Comparison of ENCODE assay signal across 20 mouse cellular contexts in genomic region chr17:6140875-6141274, GRCm38 (mm10). TPM values are rescaled to one million over a fixed set of nuclear protein-coding genes. Genes with fewer than 3 reads are reported as not detected.
DNase-seq lines count a peak whose midpoint lies in the region; ATAC-seq and TF ChIP-seq lines count a peak whose summit lies in the region.
"Had no signal": no experiment of that assay in that cellular context is flagged by ENCODE, and none has a peak within 500 bp of the region (broad histone marks: within the 10 kb centered on the region; RNA-seq: fewer than 3 reads in every experiment).

No protein-coding gene starts in this region.

- H3K27ac ChIP-seq in heart, postnatal 0 days (ENCODE audit: low read depth) = 0 out of 2 replicates have a peak overlapping the region, but pooled peaks have one; percentile 20
- H3K27ac ChIP-seq: heart, adult 2 months; hindbrain, embryonic 14.5 days; liver, embryonic 13.5 days; midbrain, embryonic 13.5 days had no signal

- no peaks in the 10 kb centered on the region for H3K27me3 ChIP-seq in heart, postnatal 0 days (ENCODE audit: control insufficient read depth, insufficient read depth, low read length)
- H3K27me3 ChIP-seq in Patski = no peaks in the 10 kb centered on the region
- H3K27me3 ChIP-seq: liver, embryonic 13.5 days; midbrain, embryonic 13.5 days had no signal

- H3K4me2 ChIP-seq in heart, postnatal 0 days (ENCODE audit: low read depth, low read length) = no peak overlapping the region
- H3K4me2 ChIP-seq: hindbrain, embryonic 14.5 days; liver, embryonic 13.5 days; midbrain, embryonic 13.5 days had no signal

- POLR2A ChIA-PET in Patski (lab: Charles Lee) = no interaction called here

- 43% methylated on average over 3 of the region's 3 CpGs for WGBS in heart, postnatal 0 days

- H3K9ac ChIP-seq in heart, postnatal 0 days (replicated peaks; ENCODE audit: low read depth, low read length) = no peak overlapping the region
- H3K9ac ChIP-seq: forebrain, postnatal 0 days; hindbrain, embryonic 14.5 days; liver, embryonic 13.5 days; midbrain, embryonic 13.5 days had no signal

- DNase-seq in heart, postnatal 0 days (ENCODE audit: low spot score) = peak; percentile 14
- DNase-seq in heart, postnatal 4 days = no peak
- DNase-seq in 3T3-L1 (ENCODE audit: low read depth, low spot score) (peak; percentile 98), Patski (ENCODE audit: low read depth, low spot score) (peak; percentile 63), liver (no peak)
- DNase-seq in lung, postnatal 25 days (ENCODE audit: low spot score) = peak; percentile 37
- no peak for DNase-seq in kidney, postnatal 25 days
- no peak for DNase-seq in spleen, adult 12 weeks (ENCODE audit: low spot score)
- DNase-seq: adrenal gland, postnatal 25 days; cerebellum, adult 18-20 months; forebrain, postnatal 0 days; heart, adult 2 months; heart, postnatal 14 days; kidney, adult 2 months; kidney, postnatal 36 days; layer of hippocampus, adult 9-11 months; liver, embryonic 13.5 days; thymus, adult 18-20 months had no signal

- CTCF ChIA-PET in Patski (lab: Charles Lee) = interaction anchor here (1.0 kb wide), 1 partner anchor 10 kb away, joined by 3 read pairs; no protein-coding TSS in a partner anchor

- peaks cover 13% of the 10 kb centered on the region for H3K36me3 ChIP-seq in heart, postnatal 0 days (replicated peaks; ENCODE audit: control insufficient read depth, insufficient read depth, low read length)
- H3K36me3 ChIP-seq: liver, embryonic 13.5 days had no signal

- H3K4me1 ChIP-seq in heart, postnatal 0 days (ENCODE audit: control insufficient read depth, insufficient read depth) = peaks cover 7% of the 10 kb centered on the region; the same call in 1 of the 2 replicates
- H3K4me1 ChIP-seq: liver, embryonic 13.5 days had no signal

- no peaks in the 10 kb centered on the region for H3K9me3 ChIP-seq in heart, postnatal 0 days (replicated peaks; ENCODE audit: control insufficient read depth, low read length)
- H3K9me3 ChIP-seq: liver, embryonic 13.5 days; midbrain, embryonic 13.5 days had no signal

- H3K4me3 ChIP-seq in heart, postnatal 0 days (ENCODE audit: low read depth, low read length) = no peak overlapping the region
- H3K4me3 ChIP-seq: heart, adult 2 months; liver, embryonic 13.5 days; midbrain, embryonic 13.5 days had no signal

- no peak for TF ChIP-seq CTCF in heart, postnatal 0 days (IDR thresholded peaks at IDR 0.05; ENCODE audit: low read depth)
- no peak for TF ChIP-seq CTCF in Patski (IDR thresholded peaks at IDR 0.05)

- no peak; the same call in 1 of the 2 replicates for ATAC-seq in heart, postnatal 0 days (ENCODE audit: insufficient read depth, low read depth)
- ATAC-seq in Patski = peak; percentile 69
- ATAC-seq: forebrain, postnatal 0 days; midbrain, embryonic 13.5 days had no signal

- in situ Hi-C loops in Patski (cut with MboI; ENCODE audit: low pct_unique_long_range_greater_than_20kb) = no loop called here

- TF ChIP-seq EP300 in heart, postnatal 0 days (IDR thresholded peaks at IDR 0.05; ENCODE audit: low read depth) = no peak

RNA-seq across cellular contexts. Expression of gene Tulp4, which starts 34.6 kb away (rescaled TPM):
- 45.2 and 53.1 TPM in 2 replicates for total RNA-seq in heart, postnatal 0 days (2014; rRNA removed; ENCODE audit: low replicate concordance)
- 33.3 and 36.0 TPM in 2 replicates for polyA plus RNA-seq in heart, postnatal 0 days (2015; fragmentation: Nextera tagmentation; extraction: Ambion mirVana)
- 100 to 1,000 TPM; 127 to 136 TPM for total RNA-seq in heart, postnatal 4 days (2021)
- polyA plus RNA-seq in Patski (2021) = 70.8 TPM

Comparison
In these comparisons a context has a peak if more than half of its experiments do, and no peak if none do; other contexts are left out.
1. DNase-seq: peak in heart, postnatal 0 days (single experiment), 3T3-L1 (single experiment), Patski (single experiment) and lung, postnatal 25 days (single experiment); none in heart, postnatal 4 days (single experiment), liver (single experiment), kidney, postnatal 25 days (0 of 2) and spleen, adult 12 weeks (single experiment).